Mouse (Mus musculus) limb, embryonic 10.5 days (tissue): Measurements from ENCODE around the gene Hid1. TPM values are rescaled to one million over a fixed set of nuclear protein-coding genes. Genes with fewer than 3 reads are reported as not detected.

ENCODE experiments used
- DNase-seq: peaks from one replicate; pipeline ENCODE4 v3.0.0-alpha.2; 2017; ENCODE audit warnings: low spot score
- H3K27ac ChIP-seq: fragments of 300-500 bp; sonication (generic); 2 replicates; pipeline ENCODE4 v1.5.1; 2016; ENCODE audit warnings: mild to moderate bottlenecking
- H3K27me3 ChIP-seq: fragments of 300-500 bp; sonication (generic); 2 replicates; pipeline ENCODE4 v1.6.1; 2016; ENCODE audit warnings: low read depth, mild to moderate bottlenecking; ENCODE audit not compliant: poor library complexity, severe bottlenecking
- H3K36me3 ChIP-seq: fragments of 300-500 bp; sonication (generic); 2 replicates; pipeline ENCODE4 v1.6.1; 2016; ENCODE audit warnings: mild to moderate bottlenecking, moderate library complexity
- H3K4me1 ChIP-seq: fragments of 300-500 bp; sonication (generic); 2 replicates; pipeline ENCODE4 v1.6.1; 2016
- H3K4me3 ChIP-seq: fragments of 300-500 bp; sonication (generic); 2 replicates; pipeline ENCODE4 v1.5.1; 2016; ENCODE audit warnings: mild to moderate bottlenecking, moderate library complexity
- H3K9me3 ChIP-seq: fragments of 300-500 bp; sonication (generic); replicated peaks from 2 replicates; pipeline ENCODE4 v1.6.1; 2016; ENCODE audit warnings: mild to moderate bottlenecking
- WGBS: fragments of 180-500 bp; shearing (Covaris S2); methylation state at CpG from one replicate; pipeline ENCODE4 v1.1.7; 2016; 5-methylcytosine and 5-hydroxymethylcytosine counted together
- polyA plus RNA-seq: library from polyadenylated mRNA; unstranded; fragments of >200 nt; fragmentation: Nextera tagmentation; extraction: Ambion mirVana; gene quantifications from 2 replicates; pipeline ENCODE4 v1.2.1, GENCODE M21; 2016

The Hid1 gene
- polyA plus RNA-seq, 1 experiment from 2014 or later: 2.9 TPM

DNA sequence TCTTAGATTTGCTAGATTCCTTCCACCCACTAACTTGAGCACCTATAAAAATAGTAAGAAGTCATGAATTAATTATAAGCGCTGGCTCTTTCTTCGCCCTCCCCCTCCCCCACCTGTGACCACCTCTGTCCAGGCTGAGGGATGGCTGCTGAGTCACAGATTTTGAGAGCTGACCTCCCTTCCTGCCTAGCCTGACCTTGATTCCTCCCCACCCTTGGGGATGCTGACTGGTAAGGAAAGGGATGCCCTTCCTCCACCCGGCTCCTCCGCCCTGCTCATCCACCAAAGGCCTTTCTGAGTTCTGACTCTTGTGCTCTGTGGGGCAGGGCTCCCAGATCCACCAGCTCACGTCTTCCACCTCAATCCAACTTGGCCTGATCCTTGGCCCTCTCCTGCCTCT, 17.0 kb upstream of the Hid1 start:
- Histone ChIP-seq H3K27me3 (0 out of 2 replicates have a peak, but pooled peaks cover 10% of the 10 kb centered on the region), H3K4me3 (no peak overlapping the region), H3K4me1 (peaks cover 45% of the 10 kb centered on the region), H3K27ac (peak overlapping the region; percentile 28; the same call in 1 of the 2 replicates), H3K36me3 (peaks cover 13% of the 10 kb centered on the region), H3K9me3 (no peaks in the 10 kb centered on the region)
- no peak for DNase-seq
- whole genome bisulfite sequencing: 79% methylated on average over 5 of the region's 5 CpGs

DNA sequence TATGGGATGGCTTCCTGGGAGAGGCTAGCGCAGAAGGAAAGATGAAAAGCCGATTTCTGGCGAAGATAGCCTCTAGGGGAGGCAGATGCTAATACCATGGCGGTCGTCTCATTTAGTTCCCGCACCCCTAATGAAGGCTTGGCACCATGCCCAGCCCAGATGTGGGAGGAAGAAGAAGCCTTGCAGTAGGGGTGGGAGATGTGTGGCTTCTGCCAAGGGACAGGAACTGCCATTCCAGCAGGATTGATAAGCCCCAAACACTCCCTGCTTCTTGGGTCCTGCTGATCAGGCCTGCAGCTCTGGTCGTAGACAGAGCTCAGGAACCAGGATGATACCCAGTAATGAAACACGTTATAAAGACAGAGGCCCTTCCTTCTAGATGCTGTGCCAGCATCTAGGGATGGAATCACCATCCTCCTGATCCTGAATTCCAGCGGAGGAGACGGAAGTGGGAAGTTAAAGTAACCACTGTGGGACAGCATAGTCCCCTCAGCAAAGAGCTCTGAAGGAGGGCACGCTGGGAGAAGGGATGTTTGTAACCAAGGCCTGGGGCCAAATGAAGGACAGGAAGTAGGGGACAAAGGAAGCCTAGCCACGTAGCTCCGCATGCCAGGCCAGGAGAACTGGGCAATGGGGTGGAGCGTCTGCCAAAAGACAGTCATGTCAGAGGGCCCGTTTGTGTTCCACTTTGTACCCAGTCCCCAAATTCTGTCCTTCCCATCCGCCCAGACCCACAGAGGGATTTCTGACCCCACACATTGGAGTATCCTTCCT, 16.3 kb upstream of the Hid1 start:
- Histone ChIP-seq H3K27ac (peak overlapping the region; percentile 28; the same call in 1 of the 2 replicates), H3K36me3 (peaks cover 10% of the 10 kb centered on the region; the same call in 1 of the 2 replicates), H3K27me3 (0 out of 2 replicates have a peak, but pooled peaks cover 10% of the 10 kb centered on the region), H3K9me3 (no peaks in the 10 kb centered on the region), H3K4me3 (peak overlapping the region; percentile 96), H3K4me1 (peaks cover 45% of the 10 kb centered on the region)
- no peak for DNase-seq
- WGBS: 73% methylated on average over 16 of the region's 16 CpGs

DNA sequence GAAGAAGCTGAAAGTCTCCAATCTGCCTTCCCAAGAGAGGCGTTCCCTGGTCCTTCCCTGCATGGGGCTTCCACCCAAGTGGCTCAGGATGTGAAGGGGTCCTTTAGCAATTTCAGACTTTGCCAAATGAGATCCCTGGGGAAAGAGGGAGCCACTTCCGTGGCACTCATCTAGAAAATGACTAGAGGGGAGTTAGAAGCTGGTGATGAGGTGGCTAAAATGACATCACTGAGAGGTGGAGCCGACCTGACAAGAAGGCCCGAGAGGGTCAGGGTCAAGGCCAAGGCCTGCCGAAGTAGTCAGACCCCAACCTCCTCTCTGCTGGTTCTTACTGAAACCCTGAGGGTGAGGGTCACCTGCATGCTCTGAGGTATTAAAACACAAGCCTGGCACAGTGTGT, 15.3 kb upstream of the Hid1 start:
- no peak for DNase-seq
- H3K36me3 ChIP-seq: 0 out of 2 replicates have a peak, but pooled peaks cover 3% of the 10 kb centered on the region
- peak overlapping the region; percentile 96 for H3K4me3 ChIP-seq
- H3K9me3 ChIP-seq: no peaks in the 10 kb centered on the region
- H3K27me3 ChIP-seq: 0 out of 2 replicates have a peak, but pooled peaks cover 10% of the 10 kb centered on the region
- 18% methylated on average over 5 of the region's 5 CpGs for WGBS
- peak overlapping the region; percentile 27; the same call in 1 of the 2 replicates for H3K27ac ChIP-seq
- H3K4me1 ChIP-seq: peaks cover 45% of the 10 kb centered on the region

DNA sequence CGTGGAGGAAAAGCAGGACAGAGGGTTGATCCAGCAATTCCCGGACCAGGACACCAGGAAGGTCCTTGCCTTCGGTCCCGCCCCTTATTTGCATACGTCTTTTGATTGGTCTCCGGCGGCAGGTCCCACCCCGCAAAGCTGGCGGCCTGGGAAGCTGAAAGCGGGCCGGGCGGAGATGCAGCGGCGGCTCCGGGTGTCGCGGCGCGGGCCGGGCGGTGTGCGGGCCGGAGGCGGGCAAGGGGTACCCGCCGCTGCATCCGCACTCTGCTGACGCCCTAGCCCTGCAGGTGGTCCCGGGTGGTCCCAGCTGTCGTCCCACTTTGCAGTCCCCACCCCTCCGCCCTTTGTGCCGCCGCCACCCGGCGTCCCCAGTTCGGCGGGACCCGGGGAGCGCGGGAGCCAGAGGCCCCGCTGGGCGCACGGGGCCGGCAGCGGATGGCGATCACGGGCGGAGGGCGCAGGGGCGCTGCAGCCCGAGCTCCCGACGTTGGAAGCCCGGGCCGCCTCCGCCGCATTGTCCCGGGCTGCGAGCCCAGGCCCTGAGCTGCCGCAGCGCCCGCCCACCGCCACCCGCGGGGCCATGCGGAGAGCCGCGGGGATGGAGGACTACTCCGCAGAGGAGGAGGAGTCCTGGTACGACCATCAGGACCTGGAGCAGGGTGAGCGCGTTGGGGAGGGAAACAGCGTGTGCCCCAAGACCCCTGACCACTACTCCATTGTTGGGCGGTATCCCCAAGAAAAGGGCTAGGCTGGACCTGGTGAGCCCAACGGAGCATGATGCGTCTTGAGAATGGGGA, 14.4 kb upstream of the Hid1 start, which contains the start of gene Cdr2l:
TSS of gene Cdr2l (plus strand) at position 174 of the 797 bp plus-strand sequence.
- under 1% methylated on average over 74 of the region's 76 CpGs for WGBS
- DNase-seq: peak; percentile 90
- 0 out of 2 replicates have a peak, but pooled peaks cover 3% of the 10 kb centered on the region for H3K36me3 ChIP-seq

DNA sequence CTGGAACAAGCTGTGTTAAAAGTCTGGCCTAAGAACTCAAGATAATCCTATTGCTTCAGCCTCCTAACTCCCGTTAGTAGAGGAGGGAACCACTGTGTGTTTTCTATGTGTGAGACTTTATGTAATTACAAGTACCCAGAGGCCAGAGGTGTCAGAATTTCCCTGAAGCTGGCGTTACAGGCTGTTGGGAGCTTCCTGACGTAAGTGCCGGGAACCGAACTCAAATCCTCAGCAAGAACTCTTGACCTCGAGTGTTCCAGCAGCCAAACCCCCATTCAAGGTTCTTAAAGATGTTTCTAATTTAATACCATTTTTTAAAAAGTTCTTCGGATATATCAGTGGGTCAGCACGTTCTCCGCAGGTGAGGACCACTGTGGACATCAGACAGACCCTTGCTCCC, 13.7 kb upstream of the Hid1 start:
- Histone ChIP-seq H3K27me3 (peaks cover 20% of the 10 kb centered on the region), H3K4me3 (peak overlapping the region; percentile 96), H3K4me1 (peaks cover 45% of the 10 kb centered on the region), H3K27ac (peak overlapping the region; percentile 99), H3K9me3 (no peaks in the 10 kb centered on the region), H3K36me3 (0 out of 2 replicates have a peak, but pooled peaks cover 3% of the 10 kb centered on the region)
- whole genome bisulfite sequencing: 10% methylated on average over 9 of the region's 9 CpGs
- DNase-seq: peak; percentile 42

More for the DNA sequence above, 14.4 kb upstream of the Hid1 start, which contains the start of gene Cdr2l:
- H3K4me3 ChIP-seq: peak within 1 kb of the TSS; percentile 96
- no peaks in the 10 kb centered on the region for H3K9me3 ChIP-seq
- H3K27me3 ChIP-seq: 0 out of 2 replicates have a peak, but pooled peaks cover 14% of the 10 kb centered on the region
- peak within 1 kb of the TSS; percentile 99 for H3K27ac ChIP-seq
- H3K4me1 ChIP-seq: peaks cover 45% of the 10 kb centered on the region

DNA sequence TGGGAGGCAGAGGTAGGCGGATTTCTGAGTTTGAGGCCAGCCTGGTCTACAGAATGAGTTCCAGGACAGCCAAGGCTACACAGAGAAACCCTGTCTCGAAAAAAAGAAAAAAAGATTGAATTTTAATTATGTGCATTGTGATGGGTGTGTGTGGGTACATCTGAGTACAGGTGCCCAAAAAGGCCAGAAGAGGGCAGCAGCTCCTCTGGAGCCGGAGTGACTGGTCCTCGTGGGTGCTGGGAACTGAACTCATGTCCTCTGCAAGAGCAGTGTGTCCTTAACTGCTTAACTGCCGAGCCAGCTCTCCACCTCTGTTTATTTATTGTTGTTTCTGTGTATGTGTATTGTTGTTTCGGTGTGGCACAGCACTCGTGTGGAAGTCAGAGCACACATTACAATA, 10.3 kb upstream of the Hid1 start:
- H3K27me3 ChIP-seq: peaks cover 45% of the 10 kb centered on the region
- 89% methylated on average over 7 of the region's 7 CpGs for WGBS
- no peak for DNase-seq

DNA sequence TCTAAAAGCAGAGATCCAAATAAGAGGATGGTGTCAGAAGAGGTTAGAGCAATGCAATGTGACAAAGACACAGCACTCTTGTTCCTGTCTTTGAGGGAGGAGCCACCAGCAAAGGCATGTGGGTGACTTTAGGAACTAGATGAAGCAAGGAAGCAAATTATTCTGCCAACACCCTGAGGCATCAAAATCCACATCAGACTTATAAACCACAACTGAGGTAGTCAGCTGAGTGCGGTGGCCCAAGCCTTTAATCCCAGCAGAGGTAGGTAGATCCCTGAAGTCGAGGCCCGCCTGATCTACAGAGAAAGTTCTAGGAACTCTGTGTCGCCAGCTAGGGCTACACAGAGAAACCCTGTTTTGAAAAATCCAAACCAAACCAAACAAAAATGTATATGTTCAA, 9.7 kb upstream of the Hid1 start:
- H3K4me3 ChIP-seq: no peak overlapping the region
- no peaks in the 10 kb centered on the region for H3K36me3 ChIP-seq
- H3K27me3 ChIP-seq: peaks cover 51% of the 10 kb centered on the region
- H3K4me1 ChIP-seq: peaks cover 23% of the 10 kb centered on the region
- H3K27ac ChIP-seq: no peak overlapping the region
- whole genome bisulfite sequencing: 85% methylated on average over 4 of the region's 4 CpGs
- DNase-seq: no peak
- H3K9me3 ChIP-seq: no peaks in the 10 kb centered on the region

More for the DNA sequence above, 10.3 kb upstream of the Hid1 start:
- H3K36me3 ChIP-seq: no peaks in the 10 kb centered on the region
- no peaks in the 10 kb centered on the region for H3K9me3 ChIP-seq
- peaks cover 29% of the 10 kb centered on the region for H3K4me1 ChIP-seq
- H3K4me3 ChIP-seq: no peak overlapping the region
- no peak overlapping the region for H3K27ac ChIP-seq

DNA sequence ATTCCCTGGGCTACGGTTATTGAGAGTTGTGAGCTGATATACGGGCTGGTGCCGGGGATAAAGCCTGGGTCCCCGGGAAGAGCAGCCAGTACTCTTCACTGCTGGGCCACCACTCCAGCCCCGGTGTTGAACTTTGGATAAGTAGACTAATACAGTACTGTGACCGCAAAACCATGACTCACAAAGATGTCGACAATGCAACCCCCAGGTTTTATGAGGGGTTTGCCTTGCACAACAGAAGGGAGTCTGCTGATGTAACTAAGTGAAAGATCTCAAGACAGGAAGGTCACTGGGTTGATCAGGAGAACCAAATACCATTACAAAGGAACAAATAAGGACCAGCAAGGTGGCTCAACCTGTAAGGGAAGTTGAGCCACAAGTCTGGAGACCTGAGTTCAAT, 9.2 kb upstream of the Hid1 start:
- H3K27me3 ChIP-seq: peaks cover 56% of the 10 kb centered on the region
- no peak for DNase-seq
- 72% methylated on average over 7 of the region's 7 CpGs for WGBS
- H3K9me3 ChIP-seq: no peaks in the 10 kb centered on the region
- H3K27ac ChIP-seq: no peak overlapping the region
- H3K4me1 ChIP-seq: peaks cover 19% of the 10 kb centered on the region
- H3K36me3 ChIP-seq: no peaks in the 10 kb centered on the region
- no peak overlapping the region for H3K4me3 ChIP-seq

DNA sequence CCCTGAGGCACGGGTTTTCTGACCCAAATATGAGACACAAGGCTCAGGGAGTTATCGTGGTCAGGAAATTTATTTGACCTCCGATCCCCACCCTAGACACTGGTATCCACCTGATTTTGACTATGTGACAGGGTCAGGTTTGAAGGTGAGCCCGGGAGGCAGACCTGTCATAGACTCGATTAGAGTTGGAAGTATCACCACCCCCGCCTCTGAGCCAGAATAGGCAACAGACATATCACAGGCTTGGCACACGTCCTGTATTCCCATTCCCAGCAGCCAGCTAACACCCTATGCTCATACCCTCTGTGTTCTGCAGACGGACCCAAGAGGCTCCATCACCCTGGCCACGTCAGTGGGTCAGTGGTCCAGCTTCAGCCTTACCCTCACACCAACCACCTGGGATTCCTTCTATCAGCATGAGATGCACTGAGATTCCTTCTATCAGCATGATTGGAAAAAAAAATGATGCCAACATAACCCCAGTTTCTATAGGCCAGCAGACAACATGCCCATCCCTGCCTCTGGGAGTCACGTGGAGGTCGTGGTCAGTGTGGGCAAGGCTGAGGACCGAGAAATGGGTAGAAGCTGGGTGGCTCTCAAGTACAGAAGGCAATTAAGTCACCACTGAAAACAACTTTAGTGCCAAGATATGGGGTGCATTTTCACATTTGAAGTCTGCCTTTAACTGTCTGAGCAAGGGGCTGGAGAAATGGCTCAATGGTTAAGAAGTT, 7.3 kb upstream of the Hid1 start:
- Histone ChIP-seq H3K4me3 (peak overlapping the region; percentile 50), H3K4me1 (peaks cover 11% of the 10 kb centered on the region), H3K9me3 (no peaks in the 10 kb centered on the region), H3K27ac (no peak overlapping the region), H3K27me3 (peaks cover 75% of the 10 kb centered on the region), H3K36me3 (no peaks in the 10 kb centered on the region)
- no peak for DNase-seq
- 71% methylated on average over 12 of the region's 12 CpGs for WGBS

DNA sequence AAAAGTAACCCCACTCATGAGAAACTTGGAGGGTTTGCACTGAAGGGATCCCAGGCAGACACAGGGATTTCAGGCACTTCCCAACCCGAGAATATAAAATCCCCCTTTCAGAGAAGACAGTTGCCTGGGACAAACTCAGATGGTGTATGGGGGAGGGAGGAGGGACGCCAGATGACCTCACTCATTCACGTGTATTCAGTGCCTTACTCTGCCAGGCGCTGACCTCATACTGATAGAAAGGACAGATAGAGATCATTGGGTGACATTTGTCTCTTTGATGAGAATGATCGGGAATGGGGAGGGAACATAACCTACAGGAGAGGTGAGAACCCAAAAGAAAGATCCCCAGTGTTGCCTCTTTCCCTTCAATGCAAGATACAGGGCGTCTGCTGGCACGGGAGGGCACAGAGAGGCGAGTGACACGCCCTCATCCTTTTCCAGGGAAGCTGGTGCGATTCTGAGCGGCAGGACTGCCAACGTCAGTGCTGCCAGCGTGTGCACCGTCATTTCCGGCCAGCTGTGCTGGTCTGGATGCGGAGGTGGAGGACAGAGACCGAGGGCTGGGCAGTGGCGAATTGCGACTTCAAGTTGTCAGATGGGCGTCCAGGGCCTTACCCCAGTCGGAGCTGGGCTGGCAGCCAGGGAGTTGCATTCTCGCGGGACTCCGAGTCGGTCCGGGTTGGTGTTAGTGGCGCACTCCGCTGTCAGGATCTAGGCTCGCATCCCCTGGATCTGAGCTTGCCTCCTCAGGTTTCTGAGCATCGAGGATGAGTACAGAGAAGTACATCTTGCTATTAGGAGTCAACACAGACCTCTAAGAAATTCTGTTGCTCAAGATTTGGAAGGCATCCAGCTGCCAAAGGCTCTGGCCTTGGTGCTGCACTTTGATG, 6.5 kb upstream of the Hid1 start:
- peak; percentile 49 for DNase-seq
- 2% methylated on average over 30 of the region's 30 CpGs for WGBS

DNA sequence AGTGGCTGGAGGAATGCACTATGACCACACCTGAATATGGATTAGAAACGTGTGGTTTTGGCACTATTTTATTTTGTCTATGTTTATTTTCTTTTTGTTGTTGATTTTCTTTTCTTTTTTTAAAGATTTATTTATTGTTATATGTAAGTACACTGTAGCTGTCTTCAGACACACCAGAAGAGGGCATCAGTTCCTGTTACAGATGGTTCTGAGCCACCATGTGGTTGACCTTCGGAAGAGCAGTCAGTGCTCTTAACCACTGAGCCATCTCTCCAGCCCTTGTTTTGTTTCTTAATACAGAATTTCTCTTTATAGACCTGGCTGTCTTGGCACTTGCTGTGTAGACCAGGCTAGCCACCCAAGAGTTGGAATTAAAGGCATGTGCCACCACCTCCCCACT, 5.2 kb upstream of the Hid1 start:
- Histone ChIP-seq H3K9me3 (no peaks in the 10 kb centered on the region), H3K4me1 (peaks cover 11% of the 10 kb centered on the region), H3K36me3 (no peaks in the 10 kb centered on the region), H3K4me3 (no peak overlapping the region), H3K27ac (no peak overlapping the region), H3K27me3 (peaks cover 96% of the 10 kb centered on the region)
- 51% methylated on average over 2 of the region's 2 CpGs for WGBS
- no peak for DNase-seq

More for the DNA sequence above, 6.5 kb upstream of the Hid1 start:
- Histone ChIP-seq H3K9me3 (no peaks in the 10 kb centered on the region), H3K4me3 (peak overlapping the region; percentile 50), H3K4me1 (peaks cover 11% of the 10 kb centered on the region), H3K27ac (no peak overlapping the region; the same call in 1 of the 2 replicates), H3K36me3 (no peaks in the 10 kb centered on the region), H3K27me3 (peaks cover 83% of the 10 kb centered on the region)
